Mouse (Mus musculus) ovary, adult 18-20 months (tissue): ENCODE results near the gene Rab20.
A peak's percentile ranks its signal among the peaks of the same experiment; 100 is the strongest.

Source experiments
- DNase-seq: peaks from one replicate; pipeline ENCODE4 v3.0.0; 2022; ENCODE audit warnings: low spot score, mixed read lengths

The Rab20 gene

GRCm38 (mm10) chr8:11452974-11453373 is 25.5 kb downstream of the Rab20 start:
- DNase-seq: no peak

- DNase-seq: no peak
Measured at GRCm38 (mm10) chr8:11452559-11452958, 26.0 kb downstream of the Rab20 start.

GRCm38 (mm10) chr8:11452152-11452551 is 26.4 kb downstream of the Rab20 start:
- DNase-seq: no peak

GRCm38 (mm10) chr8:11450184-11451113 is 28.1 kb downstream of the Rab20 start:
- DNase-seq: no peak

- no peak for DNase-seq
Measured at GRCm38 (mm10) chr8:11447910-11448570, 30.5 kb downstream of the Rab20 start.

- no peak for DNase-seq
Measured at GRCm38 (mm10) chr8:11445790-11446189, 32.7 kb downstream of the Rab20 start.

- no peak for DNase-seq
Measured at GRCm38 (mm10) chr8:11444216-11444615, 34.3 kb downstream of the Rab20 start.

- no peak for DNase-seq
Measured at GRCm38 (mm10) chr8:11443611-11444010, 34.9 kb downstream of the Rab20 start.

GRCm38 (mm10) chr8:11441291-11441690 is 37.2 kb downstream of the Rab20 start:
- no peak for DNase-seq

- DNase-seq: no peak
Measured at GRCm38 (mm10) chr8:11437862-11438261, 40.6 kb downstream of the Rab20 start.

GRCm38 (mm10) chr8:11430688-11431087 is 47.8 kb downstream of the Rab20 start:
- DNase-seq: no peak

- no peak for DNase-seq
Measured at GRCm38 (mm10) chr8:11423091-11423490, 55.4 kb downstream of the Rab20 start.

- DNase-seq: no peak
Measured at GRCm38 (mm10) chr8:11421968-11422367, 56.5 kb downstream of the Rab20 start.

GRCm38 (mm10) chr8:11421105-11421504 is 57.4 kb downstream of the Rab20 start:
- no peak for DNase-seq

GRCm38 (mm10) chr8:11419645-11420044 is 58.9 kb downstream of the Rab20 start:
- no peak for DNase-seq

GRCm38 (mm10) chr8:11419232-11419631 is 59.3 kb downstream of the Rab20 start:
- DNase-seq: peak; percentile 28

GRCm38 (mm10) chr8:11417762-11418161 is 60.7 kb downstream of the Rab20 start:
- no peak for DNase-seq

- DNase-seq: no peak
Measured at GRCm38 (mm10) chr8:11415089-11415488, 63.4 kb downstream of the Rab20 start.

- no peak for DNase-seq
Measured at GRCm38 (mm10) chr8:11414304-11414703, 64.2 kb downstream of the Rab20 start.

GRCm38 (mm10) chr8:11412450-11412849 is 66.1 kb downstream of the Rab20 start:
- no peak for DNase-seq

- peak; percentile 19 for DNase-seq
Measured at GRCm38 (mm10) chr8:11411504-11412124, 66.9 kb downstream of the Rab20 start.

- peak; percentile 73 for DNase-seq
Measured at GRCm38 (mm10) chr8:11405722-11406481, 72.6 kb downstream of the Rab20 start.
